Mouse (Mus musculus): ENCODE measurements around the gene Bcor. TPM values are rescaled to one million over a fixed set of nuclear protein-coding genes. Genes with fewer than 3 reads are reported as not detected.

Gene Bcor
- polyA plus RNA-seq, 1 experiment = 6.7 TPM

GRCm38 (mm10) chrX:12123687-12124087 lies 36.5 kb downstream of the Bcor start:
- Histone ChIP-seq H3K4me3 (ENCODE audit: insufficient read depth, low read depth, low read length) (no peak overlapping the region), H3K4me1 (ENCODE audit: control insufficient read depth, insufficient read depth, insufficient read length, low read length) (no peaks in the 10 kb centered on the region), H3K27ac (replicated peaks; ENCODE audit: low read depth, low read length) (no peak overlapping the region)

DNA sequence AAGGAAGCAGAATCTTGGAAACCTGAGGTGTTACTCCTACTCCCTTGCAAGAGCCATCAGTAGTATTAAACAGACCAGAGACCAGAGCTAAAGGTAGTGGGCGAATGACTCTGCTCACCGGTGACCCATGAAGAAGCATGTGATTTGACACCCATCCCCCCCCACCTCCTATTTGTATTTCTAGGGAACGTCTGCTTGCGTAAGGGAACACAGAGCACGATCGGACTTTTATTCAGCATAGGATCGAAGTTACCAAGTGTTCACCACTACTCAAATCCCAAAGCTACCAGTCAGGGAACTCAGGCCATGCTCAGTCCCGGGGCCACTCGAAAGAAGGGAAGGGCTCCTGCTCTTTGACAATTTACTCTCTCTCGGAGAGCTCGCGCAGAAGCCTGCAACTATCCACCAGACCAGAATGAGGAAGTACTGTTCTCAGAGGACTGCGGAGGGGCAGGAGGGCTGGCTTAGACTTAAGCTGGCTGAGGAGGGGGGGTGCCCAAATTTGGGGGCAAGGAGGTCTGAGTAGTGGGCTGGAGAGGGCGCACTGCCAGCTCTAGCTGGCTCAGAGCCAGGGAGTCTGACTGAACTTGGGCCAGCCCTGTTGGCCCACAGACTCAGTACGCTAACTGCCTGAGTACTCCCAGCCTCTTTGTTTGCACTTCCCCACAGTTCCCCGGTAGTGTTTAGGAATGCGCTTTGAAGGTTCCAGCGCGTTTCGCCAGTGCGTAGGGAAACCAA lies 37.4 kb downstream of the Bcor start:
- H3K4me3 ChIP-seq (ENCODE audit: insufficient read depth, low read depth, low read length) = peak overlapping the region; percentile 32
- no peak overlapping the region for H3K27ac ChIP-seq (replicated peaks; ENCODE audit: low read depth, low read length)
- no peaks in the 10 kb centered on the region for H3K4me1 ChIP-seq (ENCODE audit: control insufficient read depth, insufficient read depth, insufficient read length, low read length)

GRCm38 (mm10) chrX:12119476-12119875 lies 40.7 kb downstream of the Bcor start:
- no peaks in the 10 kb centered on the region for H3K4me1 ChIP-seq (ENCODE audit: control insufficient read depth, insufficient read depth, insufficient read length, low read length)
- no peak overlapping the region for H3K27ac ChIP-seq (replicated peaks; ENCODE audit: low read depth, low read length)
- H3K4me3 ChIP-seq (ENCODE audit: insufficient read depth, low read depth, low read length) = no peak overlapping the region

DNA sequence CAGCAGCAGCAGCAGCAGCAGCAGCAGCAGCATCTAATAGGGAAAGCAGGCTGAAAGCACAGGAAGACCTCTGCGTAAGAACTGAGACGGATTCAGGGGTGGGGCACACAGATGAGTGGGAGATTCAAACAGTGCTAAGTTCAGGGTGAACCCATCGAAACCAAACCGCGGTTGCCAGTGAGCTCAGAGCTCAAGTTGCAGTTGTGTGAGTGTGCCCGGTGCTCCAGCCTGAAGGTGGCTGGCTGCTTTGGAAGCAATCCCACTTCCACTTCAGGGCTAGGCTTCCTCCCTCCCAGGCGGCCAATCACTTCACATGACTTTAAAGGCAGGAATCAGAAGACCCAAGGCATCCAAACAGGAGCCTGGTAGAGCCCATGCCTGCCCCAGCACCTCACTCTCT lies 44.0 kb downstream of the Bcor start:
- no peak overlapping the region for H3K27ac ChIP-seq (replicated peaks; ENCODE audit: low read depth, low read length)

GRCm38 (mm10) chrX:12112166-12112565 lies 48.0 kb downstream of the Bcor start:
- H3K4me3 ChIP-seq (ENCODE audit: insufficient read depth, low read depth, low read length) = no peak overlapping the region
- no peak overlapping the region for H3K27ac ChIP-seq (replicated peaks; ENCODE audit: low read depth, low read length)
- H3K4me1 ChIP-seq (ENCODE audit: control insufficient read depth, insufficient read depth, insufficient read length, low read length) = no peaks in the 10 kb centered on the region

More for the DNA sequence above, 44.0 kb downstream of the Bcor start:
- Histone ChIP-seq H3K4me1 (ENCODE audit: control insufficient read depth, insufficient read depth, insufficient read length, low read length) (no peaks in the 10 kb centered on the region), H3K4me3 (ENCODE audit: insufficient read depth, low read depth, low read length) (no peak overlapping the region)

DNA sequence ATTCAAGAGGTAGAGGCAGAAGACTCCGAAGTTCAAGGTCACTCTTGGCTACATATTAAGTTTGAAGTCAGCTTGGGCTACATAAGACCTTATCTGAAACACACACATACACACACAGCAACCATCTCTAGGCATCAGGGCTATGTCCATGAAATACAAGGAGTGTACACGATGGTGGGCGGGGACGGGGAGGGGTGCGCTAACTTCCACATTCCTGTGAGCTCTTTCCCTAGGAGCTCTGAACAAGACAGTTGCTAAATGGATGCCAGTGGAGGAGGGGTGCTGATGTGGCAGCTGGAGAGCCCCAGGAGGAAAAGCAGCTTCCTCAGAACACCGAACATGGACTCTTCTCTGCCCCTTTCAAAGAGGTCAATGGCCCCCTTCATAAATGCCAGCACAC lies 49.6 kb downstream of the Bcor start:
- H3K4me1 ChIP-seq (ENCODE audit: control insufficient read depth, insufficient read depth, insufficient read length, low read length) = no peaks in the 10 kb centered on the region
- no peak overlapping the region for H3K27ac ChIP-seq (replicated peaks; ENCODE audit: low read depth, low read length)
- no peak overlapping the region for H3K4me3 ChIP-seq (ENCODE audit: insufficient read depth, low read depth, low read length)

DNA sequence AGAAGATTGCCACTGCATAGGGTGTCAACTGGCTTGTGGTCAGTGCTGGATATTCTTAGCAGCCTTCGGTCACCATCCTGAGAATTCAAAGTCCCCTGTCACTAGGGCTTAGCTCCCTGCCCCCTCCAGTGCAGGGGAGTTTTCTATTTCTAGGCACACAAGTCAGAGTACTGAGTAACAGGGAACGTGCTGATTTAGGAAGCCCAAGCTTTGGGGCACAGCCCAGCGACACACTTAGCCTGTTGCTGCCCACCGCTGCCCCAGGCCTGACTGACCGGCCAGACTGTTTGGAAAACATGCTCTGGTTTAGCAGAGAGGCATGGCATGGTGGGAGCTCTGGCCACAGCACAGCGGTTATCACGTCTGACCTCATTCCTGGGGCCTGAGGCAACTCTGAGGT lies 54.8 kb downstream of the Bcor start:
- H3K4me1 ChIP-seq (ENCODE audit: control insufficient read depth, insufficient read depth, insufficient read length, low read length) = no peaks in the 10 kb centered on the region
- no peak overlapping the region for H3K27ac ChIP-seq (replicated peaks; ENCODE audit: low read depth, low read length)
- no peak overlapping the region for H3K4me3 ChIP-seq (ENCODE audit: insufficient read depth, low read depth, low read length)

- Histone ChIP-seq H3K27ac (replicated peaks; ENCODE audit: low read depth, low read length) (no peak overlapping the region), H3K4me3 (ENCODE audit: insufficient read depth, low read depth, low read length) (no peak overlapping the region), H3K4me1 (ENCODE audit: control insufficient read depth, insufficient read depth, insufficient read length, low read length) (no peaks in the 10 kb centered on the region)
Measured at GRCm38 (mm10) chrX:12096783-12097526, 63.2 kb downstream of the Bcor start.

GRCm38 (mm10) chrX:12093371-12093770 lies 66.8 kb downstream of the Bcor start:
- Histone ChIP-seq H3K4me1 (ENCODE audit: control insufficient read depth, insufficient read depth, insufficient read length, low read length) (peaks cover 2% of the 10 kb centered on the region; the same call in 1 of the 2 replicates), H3K27ac (replicated peaks; ENCODE audit: low read depth, low read length) (no peak overlapping the region), H3K4me3 (ENCODE audit: insufficient read depth, low read depth, low read length) (no peak overlapping the region)

DNA sequence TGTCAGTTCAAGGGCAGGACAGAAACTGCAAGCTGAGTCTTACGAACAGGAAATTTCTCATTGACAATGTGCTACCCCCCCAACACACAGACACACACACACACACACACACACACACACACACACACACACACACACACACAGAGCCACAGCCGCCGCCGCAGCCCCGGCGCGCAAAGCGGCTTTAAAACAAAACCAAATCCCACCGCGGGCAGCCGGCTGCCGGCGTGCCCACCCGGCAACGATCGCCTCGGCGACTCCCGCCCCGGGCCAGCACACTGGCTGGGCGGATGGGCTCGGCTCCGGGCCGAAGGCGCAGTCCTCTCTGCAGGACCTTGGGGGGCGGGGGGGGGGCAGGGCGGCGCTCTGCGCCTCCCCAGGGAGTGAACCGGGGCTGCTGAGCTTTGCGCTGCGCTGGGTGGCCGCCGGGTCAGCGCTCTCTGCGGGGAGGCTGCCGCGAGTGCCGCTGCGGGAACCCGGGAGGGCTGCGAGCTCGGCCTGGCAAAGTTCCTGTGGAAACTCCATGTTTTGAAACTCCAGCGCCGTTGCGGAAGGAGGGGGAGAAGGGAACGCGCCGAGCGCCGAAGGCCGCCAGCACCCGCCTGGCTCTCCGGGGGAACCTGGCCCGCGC lies 68.6 kb downstream of the Bcor start:
- peaks cover 2% of the 10 kb centered on the region; the same call in 1 of the 2 replicates for H3K4me1 ChIP-seq (ENCODE audit: control insufficient read depth, insufficient read depth, insufficient read length, low read length)
- H3K27ac ChIP-seq (replicated peaks; ENCODE audit: low read depth, low read length) = peak overlapping the region; percentile 74
- peak overlapping the region; percentile 69 for H3K4me3 ChIP-seq (ENCODE audit: insufficient read depth, low read depth, low read length)

DNA sequence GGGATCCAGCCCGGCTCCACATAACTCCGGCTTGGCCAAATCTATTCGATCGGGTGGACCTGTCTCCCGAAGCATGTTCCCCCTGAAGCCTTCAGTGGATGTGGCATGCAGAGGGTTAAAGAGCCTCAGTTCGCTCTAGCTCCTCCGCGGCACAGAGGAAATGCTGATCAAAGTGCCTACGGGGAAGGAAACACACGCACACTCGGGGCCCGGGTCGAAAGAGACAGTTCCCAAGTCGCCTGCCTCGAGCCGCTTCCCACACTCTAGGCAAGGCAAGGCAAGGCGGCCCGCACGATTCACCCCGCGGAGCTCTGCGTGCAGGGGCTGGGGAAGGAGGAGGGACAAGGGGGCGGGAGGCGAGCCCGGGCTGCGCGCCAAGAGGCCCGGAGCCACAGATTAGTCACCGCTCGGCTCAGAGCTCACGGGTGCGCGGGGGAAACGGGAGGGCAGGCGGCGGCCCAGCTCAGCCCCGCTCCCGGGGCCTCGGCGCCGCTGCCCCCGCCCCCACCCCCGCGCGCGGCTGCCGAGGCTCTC lies 69.2 kb downstream of the Bcor start:
- Histone ChIP-seq H3K4me3 (ENCODE audit: insufficient read depth, low read depth, low read length) (peak overlapping the region; percentile 69), H3K27ac (replicated peaks; ENCODE audit: low read depth, low read length) (peak overlapping the region; percentile 74), H3K4me1 (ENCODE audit: control insufficient read depth, insufficient read depth, insufficient read length, low read length) (peaks cover 2% of the 10 kb centered on the region; the same call in 1 of the 2 replicates)

DNA sequence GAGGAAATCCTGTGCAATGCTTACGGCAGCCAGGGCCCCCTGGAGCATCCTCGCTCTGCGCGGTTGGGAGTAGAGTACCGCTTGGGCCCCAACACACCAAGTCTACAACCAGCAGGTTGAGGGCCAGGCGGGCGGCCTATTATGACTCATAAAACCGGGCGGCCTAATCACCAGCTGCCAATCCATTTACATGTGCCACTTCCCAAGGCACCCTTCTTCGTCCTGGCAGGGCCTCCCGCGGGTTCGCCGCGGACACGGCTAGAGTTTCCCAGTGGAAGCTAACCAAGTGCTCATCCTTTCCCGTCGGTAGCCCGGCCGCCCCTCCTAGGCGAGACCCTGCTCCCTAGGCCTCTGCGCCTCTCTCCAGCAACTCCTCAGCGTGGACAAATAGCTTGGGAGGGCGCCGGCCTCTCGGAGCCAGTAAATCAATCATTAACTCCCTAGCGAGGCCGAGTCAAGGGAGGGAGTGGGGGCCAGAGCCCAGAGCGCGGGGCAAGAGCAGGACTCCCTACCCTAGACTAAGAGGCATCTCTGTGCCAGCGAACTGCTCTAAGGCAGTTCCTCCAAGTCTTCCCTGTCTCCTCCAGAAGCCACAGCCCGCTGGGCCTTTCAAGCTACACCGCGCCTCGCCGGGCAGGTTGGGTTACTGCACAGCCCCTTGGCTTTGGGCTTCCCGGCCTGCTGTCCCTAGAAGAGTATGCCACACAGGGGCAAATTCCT lies 69.8 kb downstream of the Bcor start:
- Histone ChIP-seq H3K27ac (replicated peaks; ENCODE audit: low read depth, low read length) (no peak overlapping the region), H3K4me1 (ENCODE audit: control insufficient read depth, insufficient read depth, insufficient read length, low read length) (peaks cover 2% of the 10 kb centered on the region; the same call in 1 of the 2 replicates), H3K4me3 (ENCODE audit: insufficient read depth, low read depth, low read length) (peak overlapping the region; percentile 69; the same call in 1 of the 2 replicates)

- Histone ChIP-seq H3K27ac (replicated peaks; ENCODE audit: low read depth, low read length) (peak overlapping the region; percentile 81), H3K4me1 (ENCODE audit: control insufficient read depth, insufficient read depth, insufficient read length, low read length) (peaks cover 2% of the 10 kb centered on the region; the same call in 1 of the 2 replicates), H3K4me3 (ENCODE audit: insufficient read depth, low read depth, low read length) (peak overlapping the region; percentile 67)
Measured at GRCm38 (mm10) chrX:12089353-12090081, 70.6 kb downstream of the Bcor start.

DNA sequence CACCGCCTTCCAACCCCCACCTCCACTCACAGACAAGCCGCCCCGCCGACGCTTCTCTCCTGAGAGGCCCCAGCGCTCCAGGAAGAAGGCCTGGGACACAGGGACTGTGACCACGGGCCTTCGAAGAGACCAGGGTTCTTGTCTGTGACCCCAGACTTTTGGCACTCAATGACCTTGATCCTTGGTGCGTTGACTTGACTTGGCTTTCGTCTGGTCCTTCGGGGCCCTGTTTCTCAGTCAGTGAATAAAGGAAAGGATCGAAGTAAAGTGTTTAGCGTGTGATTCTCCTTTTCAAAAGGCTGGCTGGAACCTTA lies 71.2 kb downstream of the Bcor start:
- H3K27ac ChIP-seq (replicated peaks; ENCODE audit: low read depth, low read length) = peak overlapping the region; percentile 81
- peaks cover 2% of the 10 kb centered on the region; the same call in 1 of the 2 replicates for H3K4me1 ChIP-seq (ENCODE audit: control insufficient read depth, insufficient read depth, insufficient read length, low read length)
- peak overlapping the region; percentile 67 for H3K4me3 ChIP-seq (ENCODE audit: insufficient read depth, low read depth, low read length)

All from brown adipose tissue, adult 24 weeks (tissue).